Mouse (Mus musculus): ENCODE measurements at regions not wholly inside any gene's neighbourhood (a gene's known extent, or its start where the extent isn't known, plus 50 kb on each side); places are given as distances from the start of the nearest gene placed in this dataset.

DNA sequence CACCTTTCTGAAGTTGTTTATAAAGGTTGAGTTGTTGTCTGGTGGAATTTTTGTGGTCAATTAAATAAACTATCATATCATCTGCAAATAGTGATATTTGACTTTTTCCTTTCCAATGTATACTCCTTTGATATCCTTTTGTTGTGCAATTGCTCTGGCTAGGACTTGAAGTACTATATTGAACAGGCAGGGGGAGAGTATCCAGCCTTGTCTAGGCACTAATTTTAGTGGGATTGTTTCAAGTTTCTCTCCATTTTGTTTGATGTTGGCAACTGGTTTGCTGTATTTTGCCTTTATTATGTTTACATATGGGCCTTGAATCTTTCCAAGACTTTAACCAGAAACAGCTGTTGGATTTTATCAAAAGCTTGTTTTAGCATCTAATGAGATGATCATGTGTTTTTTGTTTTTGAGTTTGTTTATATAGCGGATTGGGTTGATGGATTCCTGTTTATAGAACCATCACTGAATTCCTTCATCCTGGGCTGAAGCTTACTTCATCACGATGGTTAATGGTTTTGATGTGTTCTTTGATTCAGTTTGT lies 383.3 kb downstream of the Amd2 start:
- no peaks in the 10 kb centered on the region for H3K9me3 ChIP-seq (replicated peaks)
- no peak overlapping the region for H3K27ac ChIP-seq
- H3K4me2 ChIP-seq (replicated peaks) = no peak overlapping the region
- no peak overlapping the region for H3K4me3 ChIP-seq
- no peak overlapping the region for H3K9ac ChIP-seq
- H3K4me1 ChIP-seq = no peaks in the 10 kb centered on the region
- H3K27me3 ChIP-seq = no peaks in the 10 kb centered on the region
- H3K36me3 ChIP-seq = no peaks in the 10 kb centered on the region
- WGBS = 70% methylated on average over 2 of the region's 2 CpGs
- no peak for ATAC-seq (ENCODE audit: low FRiP score)

- Histone ChIP-seq H3K4me3 (no peak overlapping the region), H3K9me3 (replicated peaks) (no peaks in the 10 kb centered on the region), H3K36me3 (no peaks in the 10 kb centered on the region), H3K27ac (no peak overlapping the region), H3K4me2 (replicated peaks) (no peak overlapping the region), H3K9ac (no peak overlapping the region), H3K4me1 (no peaks in the 10 kb centered on the region), H3K27me3 (no peaks in the 10 kb centered on the region)
- ATAC-seq (ENCODE audit: low FRiP score) = no peak
Measured at GRCm38 (mm10) chr10:35298775-35299174, 412.9 kb downstream of the Amd2 start.

GRCm38 (mm10) chr10:35265066-35265465 lies 446.6 kb downstream of the Amd2 start:
- H3K27ac ChIP-seq = no peak overlapping the region
- no peak overlapping the region for H3K4me2 ChIP-seq (replicated peaks)
- no peaks in the 10 kb centered on the region for H3K9me3 ChIP-seq (replicated peaks)
- no peak for ATAC-seq (ENCODE audit: low FRiP score)
- H3K36me3 ChIP-seq = no peaks in the 10 kb centered on the region
- no peaks in the 10 kb centered on the region for H3K4me1 ChIP-seq
- H3K4me3 ChIP-seq = no peak overlapping the region
- no peak overlapping the region for H3K9ac ChIP-seq
- no peaks in the 10 kb centered on the region for H3K27me3 ChIP-seq

- H3K36me3 ChIP-seq = no peaks in the 10 kb centered on the region
- ATAC-seq (ENCODE audit: low FRiP score) = peak; percentile 32; the same call in 1 of the 2 replicates
- 0 out of 2 replicates have a peak, but pooled peaks cover 3% of the 10 kb centered on the region for H3K4me1 ChIP-seq
- H3K9me3 ChIP-seq (replicated peaks) = no peaks in the 10 kb centered on the region
- H3K27me3 ChIP-seq = no peaks in the 10 kb centered on the region
- no peak overlapping the region for H3K4me3 ChIP-seq
- H3K27ac ChIP-seq = no peak overlapping the region
- WGBS = 3% methylated on average over 1 of the region's 1 CpGs
- no peak overlapping the region for H3K9ac ChIP-seq
- no peak overlapping the region for H3K4me2 ChIP-seq (replicated peaks)
Measured at GRCm38 (mm10) chr10:35236431-35236830, 475.3 kb downstream of the Amd2 start.

- Histone ChIP-seq H3K4me2 (replicated peaks) (no peak overlapping the region), H3K4me3 (no peak overlapping the region), H3K9ac (no peak overlapping the region), H3K27me3 (no peaks in the 10 kb centered on the region), H3K9me3 (replicated peaks) (no peaks in the 10 kb centered on the region), H3K4me1 (0 out of 2 replicates have a peak, but pooled peaks cover 3% of the 10 kb centered on the region), H3K36me3 (no peaks in the 10 kb centered on the region), H3K27ac (no peak overlapping the region)
- ATAC-seq (ENCODE audit: low FRiP score) = no peak
- WGBS = 83% methylated on average over 2 of the region's 2 CpGs
Measured at GRCm38 (mm10) chr10:35235260-35235659, 476.4 kb downstream of the Amd2 start.

DNA sequence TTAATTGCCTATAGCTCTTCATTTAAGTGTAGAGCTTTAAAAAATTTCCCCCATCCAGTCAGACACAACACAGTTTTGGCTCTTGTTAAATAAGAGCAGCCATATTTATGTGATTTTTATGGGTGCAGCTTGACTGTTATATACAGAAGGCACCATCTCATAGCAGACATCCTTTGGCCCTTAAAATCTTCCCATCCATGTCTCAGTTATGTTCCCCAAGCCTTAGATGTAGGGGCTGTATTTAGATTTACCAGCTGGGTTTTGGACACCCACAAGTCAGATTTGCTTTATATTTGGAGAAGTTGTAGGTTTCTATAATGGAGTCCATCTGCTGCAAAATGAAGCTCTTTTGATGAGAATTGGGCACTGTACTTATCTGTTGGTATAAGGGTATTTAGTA lies 482.2 kb downstream of the Amd2 start:
- H3K9me3 ChIP-seq (replicated peaks) = no peaks in the 10 kb centered on the region; the same call in 1 of the 2 replicates
- H3K4me3 ChIP-seq = no peak overlapping the region
- H3K27me3 ChIP-seq = no peaks in the 10 kb centered on the region
- H3K4me1 ChIP-seq = no peaks in the 10 kb centered on the region
- H3K27ac ChIP-seq = no peak overlapping the region
- no peak overlapping the region for H3K4me2 ChIP-seq (replicated peaks)
- no peak overlapping the region for H3K9ac ChIP-seq
- no peaks in the 10 kb centered on the region for H3K36me3 ChIP-seq
- no peak for ATAC-seq (ENCODE audit: low FRiP score)
